Mouse (Mus musculus) frontal cortex, postnatal 14 days (tissue): ENCODE data around the gene Fam19a1.
"Not testable (repeated sequence)": the region's sequence is repeated elsewhere in the genome, so short reads cannot be mapped to it uniquely, and the experiment has no call there.

ENCODE experiments used
- DNase-seq, 2 experiments: peaks; one replicate each; pipeline ENCODE4 v3.0.0; 2022; ENCODE audit warnings: low spot score in 2 of 2

Gene Fam19a1

GRCm38 (mm10) chr6:96112854-96113253 lies at the start of gene Fam19a1:
Fam19a1 (plus strand) TSS chr6:96113154.
- DNase-seq, result no peak

DNA sequence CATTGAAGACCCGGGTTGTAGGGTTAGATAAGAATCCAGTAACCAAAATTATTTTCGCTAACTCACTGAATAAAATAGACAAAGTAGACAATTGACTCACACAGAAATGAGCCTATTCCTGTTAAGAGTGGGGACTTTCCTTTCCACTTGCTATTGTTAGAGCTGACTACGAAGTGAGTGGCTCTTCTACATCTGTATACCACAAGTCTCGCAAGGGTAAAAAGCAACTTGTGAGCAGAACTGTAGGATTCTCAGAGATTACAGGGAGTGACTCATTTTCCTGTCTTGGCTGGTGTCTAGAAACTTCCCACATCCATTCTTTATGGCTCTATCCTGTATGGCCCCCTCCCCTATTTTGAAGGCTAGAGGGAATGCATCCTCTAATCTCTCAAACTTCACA lies 41.9 kb upstream of the Fam19a1 start:
- no peak for DNase-seq

- no peak for DNase-seq
Measured at GRCm38 (mm10) chr6:96071567-96071966, 41.4 kb upstream of the Fam19a1 start.

DNA sequence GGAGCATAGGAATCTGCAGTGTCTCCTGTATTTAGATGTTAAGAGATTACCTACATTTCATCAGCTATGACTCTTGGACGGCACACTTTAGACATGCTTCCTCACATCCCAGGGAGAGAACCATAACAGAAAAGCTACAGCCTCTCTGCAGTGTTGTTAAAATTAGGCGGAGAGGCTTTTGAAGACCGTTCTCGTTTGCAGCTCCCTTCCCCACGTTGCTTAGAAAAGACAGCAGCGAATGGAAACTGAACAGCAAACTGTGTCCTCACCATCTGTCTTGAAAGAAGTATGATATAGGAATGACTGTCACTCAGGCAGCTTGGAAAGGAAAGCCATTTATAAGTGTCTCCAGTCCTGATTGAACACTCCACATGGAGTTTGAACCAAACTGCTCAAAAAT lies 23.0 kb upstream of the Fam19a1 start:
- peak in 1 of 2 experiments; percentile 20 for DNase-seq

GRCm38 (mm10) chr6:96093716-96094115 lies 19.2 kb upstream of the Fam19a1 start:
- DNase-seq, result no peak

- no peak for DNase-seq
Measured at GRCm38 (mm10) chr6:96098225-96098624, 14.7 kb upstream of the Fam19a1 start.

DNA sequence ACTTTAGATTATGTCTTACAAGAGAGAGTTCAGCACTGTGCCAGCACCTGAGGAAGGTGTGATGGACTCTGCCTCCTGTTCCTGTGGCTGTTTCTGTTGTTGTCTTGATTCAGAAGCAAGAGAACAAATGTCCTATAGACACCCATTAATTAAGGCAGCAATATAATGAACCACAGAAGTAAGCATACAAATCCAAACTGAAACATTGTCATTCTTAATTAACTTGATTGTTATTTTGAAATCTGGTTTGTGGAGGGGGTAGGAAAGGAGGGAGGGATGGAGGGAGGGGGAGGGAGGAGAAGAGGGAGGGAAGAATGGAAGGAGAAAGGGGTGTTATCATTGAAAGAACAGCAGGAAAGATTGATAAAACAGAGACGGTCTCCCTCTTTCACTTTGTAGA lies 1.3 kb upstream of the Fam19a1 start:
- DNase-seq, result no peak

DNA sequence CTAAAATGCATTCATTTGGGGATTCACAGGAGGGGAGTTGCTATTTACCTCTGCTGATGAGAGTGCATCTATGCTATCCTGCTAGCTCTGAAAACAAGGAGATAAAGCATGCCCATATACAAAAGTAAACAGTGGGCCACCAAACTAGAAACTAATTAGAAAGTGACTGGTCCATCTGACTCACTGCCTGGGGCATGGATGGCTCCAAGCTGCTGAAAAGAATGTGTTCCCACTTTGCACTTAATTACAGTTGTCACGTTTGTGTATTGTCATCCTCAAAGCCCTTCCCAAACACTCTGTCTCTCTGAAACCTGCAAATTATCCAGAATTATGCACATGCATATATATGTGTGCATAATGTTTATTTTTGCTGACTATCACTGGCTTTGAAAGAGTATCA lies 1.2 kb downstream of the Fam19a1 start:
- DNase-seq, result no peak

DNA sequence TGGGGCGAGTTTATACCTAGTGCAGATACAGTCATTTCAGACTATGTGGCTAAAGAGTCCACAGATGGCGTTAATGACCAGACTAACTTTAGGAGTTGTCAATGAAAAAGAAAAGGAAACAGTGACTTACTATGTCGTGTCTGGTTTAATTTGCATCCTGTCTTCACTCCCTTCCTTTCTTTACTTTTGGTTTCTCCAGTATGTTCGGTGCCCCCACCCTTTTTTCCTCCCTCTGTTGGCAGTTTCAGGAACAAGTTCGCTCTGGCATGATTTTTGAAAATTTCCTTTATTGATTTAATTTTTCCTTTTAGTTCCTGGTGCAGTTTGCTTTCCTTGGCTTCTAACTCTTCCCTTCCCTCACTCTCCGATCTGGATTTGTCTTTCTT lies 3.2 kb downstream of the Fam19a1 start:
- no peak for DNase-seq

DNA sequence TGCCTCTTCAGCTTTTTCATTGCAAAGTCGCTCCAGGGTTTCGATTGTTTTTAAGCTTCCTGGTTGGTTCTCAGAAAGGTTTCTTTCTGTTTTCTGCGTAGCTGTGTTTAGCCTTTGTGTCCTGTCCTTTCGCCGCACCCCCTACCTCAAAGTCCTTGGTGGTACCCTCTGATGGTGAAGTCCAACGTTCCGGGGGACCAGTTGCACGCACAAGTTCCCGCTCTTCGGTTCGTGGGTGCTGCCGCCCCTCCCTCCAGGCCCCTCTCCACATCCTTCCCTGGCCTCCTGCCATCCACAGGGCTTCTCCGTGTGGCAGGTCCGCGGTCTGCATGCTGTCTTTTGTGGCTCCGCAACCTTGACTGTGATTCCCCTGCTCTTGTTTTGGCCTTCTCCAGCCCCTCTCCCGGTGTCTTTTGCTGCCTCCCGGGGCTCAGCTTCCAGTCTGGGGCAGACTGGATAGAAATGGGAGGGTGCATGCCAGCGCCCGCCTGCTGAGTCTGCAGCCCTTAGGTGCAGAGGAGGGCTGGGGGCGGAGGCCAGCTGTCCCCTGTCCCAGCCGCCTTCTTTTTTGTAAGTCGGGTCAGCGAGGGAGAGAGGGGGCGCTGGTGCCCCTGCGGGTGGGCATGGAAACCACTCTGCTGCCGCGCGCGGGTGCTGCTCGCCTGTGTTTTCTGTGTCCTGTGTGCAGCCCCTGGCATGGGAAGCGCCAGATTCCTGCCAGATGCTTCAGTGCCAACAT lies 3.7 kb downstream of the Fam19a1 start:
- peak; percentile 20 to 37 for DNase-seq

- DNase-seq, result no peak
Measured at GRCm38 (mm10) chr6:96143326-96143725, 30.4 kb downstream of the Fam19a1 start.

- no peak for DNase-seq
Measured at GRCm38 (mm10) chr6:96165403-96165802, 52.4 kb downstream of the Fam19a1 start.

DNA sequence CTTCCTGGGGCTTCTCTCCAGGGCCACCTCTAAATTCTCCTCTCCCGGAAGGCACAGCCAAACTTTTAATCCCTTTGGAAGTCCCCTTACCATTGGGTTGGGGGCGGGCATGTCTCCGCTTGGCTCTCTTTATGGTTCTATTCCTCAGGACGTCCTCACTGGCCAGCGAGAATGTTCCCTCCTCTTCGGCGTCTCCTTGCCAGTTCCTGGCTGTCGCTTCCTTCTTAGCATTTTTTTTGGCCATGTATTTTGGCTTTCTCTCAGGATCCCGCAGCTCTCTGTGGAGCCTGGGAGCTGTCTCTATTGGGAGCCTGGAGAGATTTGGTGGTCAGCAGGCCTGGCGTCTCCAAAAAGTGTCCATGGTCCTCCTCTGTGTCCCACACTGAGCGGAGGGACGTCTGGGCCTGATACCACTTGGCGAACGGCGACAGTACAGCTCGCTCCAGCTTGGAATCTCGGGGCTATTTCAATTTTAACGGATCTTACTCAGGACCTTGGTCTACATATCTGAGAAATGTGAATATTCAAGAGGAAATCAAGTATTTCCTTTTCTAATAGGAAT lies 52.9 kb downstream of the Fam19a1 start, which contains the start of gene 1700123L14Rik:
1700123L14Rik (minus strand) TSS at position 426 of the 562 bp plus-strand sequence.
- no peak for DNase-seq

DNA sequence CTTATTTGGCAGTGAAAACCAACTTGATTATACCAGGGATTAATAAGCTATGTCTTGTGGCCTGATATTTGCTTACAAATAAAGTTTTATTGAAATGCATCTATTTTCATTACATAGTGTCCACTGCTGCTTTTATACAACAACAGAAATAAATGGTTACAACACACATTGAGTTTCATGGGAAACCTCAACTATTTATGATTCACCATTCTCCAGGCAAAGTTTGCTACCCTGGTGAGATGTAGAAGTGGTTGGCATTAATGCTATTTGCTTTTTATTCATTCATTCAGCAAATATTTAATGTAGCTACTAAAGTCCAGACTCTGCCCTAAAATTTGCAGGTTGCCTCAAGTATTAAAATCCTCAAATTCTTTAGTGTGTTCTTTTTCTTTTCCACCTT lies 54.1 kb downstream of the Fam19a1 start:
- no peak for DNase-seq

GRCm38 (mm10) chr6:96173681-96174080 lies 60.7 kb downstream of the Fam19a1 start:
- DNase-seq, result no peak

- DNase-seq, result no peak
Measured at GRCm38 (mm10) chr6:96178530-96178929, 65.6 kb downstream of the Fam19a1 start.

DNA sequence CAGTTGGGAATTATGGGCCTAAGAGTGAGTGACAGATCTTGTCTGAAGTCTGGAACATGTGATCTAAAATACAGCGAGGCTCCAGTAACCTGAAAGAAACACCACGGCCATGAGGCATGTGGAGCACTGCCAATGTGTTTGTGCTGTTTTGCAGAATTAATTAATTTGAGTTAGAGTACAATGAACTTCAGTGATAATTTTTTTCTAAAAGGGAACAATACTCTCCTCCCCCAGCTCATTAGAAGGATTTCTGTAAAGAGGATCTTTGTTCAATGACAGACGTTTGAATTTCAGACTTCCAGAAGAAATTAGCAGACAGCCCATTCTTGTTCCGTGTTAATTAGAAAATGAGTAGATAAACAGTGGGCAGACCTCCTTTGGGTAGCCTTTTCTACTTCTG lies 70.4 kb downstream of the Fam19a1 start:
- DNase-seq, result no peak

DNA sequence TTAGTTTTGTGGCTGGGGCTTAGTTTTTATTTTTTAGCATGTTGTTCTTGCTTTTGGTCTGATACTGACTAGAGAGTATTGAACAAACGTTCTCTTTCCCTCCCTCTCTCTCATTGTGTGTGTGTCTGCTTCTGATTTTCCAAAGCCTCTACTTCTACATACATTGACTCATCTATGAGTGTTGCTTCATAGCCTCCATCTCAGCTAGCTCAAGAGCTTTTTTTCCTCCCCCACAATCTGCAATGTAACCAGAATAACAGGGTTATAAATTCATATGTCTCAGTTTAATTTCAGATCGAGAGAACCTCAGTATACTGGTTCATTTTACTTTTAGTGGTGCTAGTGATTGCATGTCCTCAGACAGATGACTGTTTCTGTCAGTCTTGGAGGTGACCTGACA lies 73.6 kb downstream of the Fam19a1 start:
- DNase-seq, result no peak

DNA sequence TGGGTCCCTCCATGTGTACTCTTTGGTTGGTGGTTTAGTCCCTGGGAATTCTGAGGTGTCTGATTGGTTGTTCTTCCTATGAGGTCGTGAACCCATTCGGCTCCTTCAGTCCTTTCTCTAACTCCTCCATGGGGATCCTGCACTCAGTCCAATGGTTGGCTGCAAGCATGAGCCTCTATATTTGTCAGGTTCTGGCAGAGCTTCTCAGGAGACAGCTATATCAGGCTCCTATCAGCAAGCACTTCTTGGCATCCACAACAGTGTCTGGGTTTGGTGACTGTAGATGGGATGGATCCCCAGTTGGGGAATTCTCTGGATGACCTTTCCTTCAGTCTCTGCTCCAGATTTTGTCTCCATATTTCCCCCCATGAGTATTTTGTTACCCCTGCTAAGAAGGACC lies 86.0 kb downstream of the Fam19a1 start:
- not testable (repeated sequence) for DNase-seq

GRCm38 (mm10) chr6:96205395-96205794 lies 92.4 kb downstream of the Fam19a1 start:
- DNase-seq, result no peak

DNA sequence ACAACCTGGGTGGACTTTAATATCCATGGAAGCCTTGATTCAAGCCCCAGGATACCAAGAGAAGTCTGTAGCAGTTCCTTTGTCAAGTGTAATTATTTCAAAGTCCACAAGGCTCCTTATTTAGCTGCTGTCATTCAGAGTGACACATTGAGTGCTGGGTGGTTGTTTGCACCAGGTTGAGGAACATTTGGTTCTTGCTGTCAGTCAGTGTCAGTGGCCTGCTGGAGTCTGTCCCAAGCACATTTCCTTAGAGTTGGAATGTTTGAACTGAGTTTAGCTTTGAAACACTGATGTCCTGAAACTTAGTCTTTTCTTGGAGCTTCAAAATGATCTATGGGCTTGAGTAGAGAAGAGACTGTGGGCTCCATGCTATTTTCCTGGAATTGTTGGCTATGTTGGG lies 121.9 kb downstream of the Fam19a1 start:
- no peak for DNase-seq

DNA sequence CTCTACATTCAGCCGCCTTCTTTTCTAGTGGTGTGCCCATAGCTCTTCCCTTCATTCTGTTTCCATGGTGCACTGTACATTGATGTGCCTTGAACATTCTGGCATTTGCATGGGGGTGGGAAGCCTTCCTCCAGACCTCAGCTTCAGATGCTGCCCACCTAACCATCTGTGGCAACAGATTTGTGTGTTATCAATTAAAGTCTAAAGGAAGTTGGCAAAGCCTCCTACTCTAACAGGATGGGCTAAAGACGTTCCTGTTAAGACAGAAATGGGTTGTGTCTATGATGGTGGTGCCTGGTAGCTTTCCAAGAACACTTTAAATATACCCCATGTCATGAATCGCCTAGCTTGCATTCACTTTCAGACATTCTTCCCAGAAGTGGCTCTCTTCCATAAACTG lies 131.4 kb downstream of the Fam19a1 start:
- peak; percentile 40 to 52 for DNase-seq

DNA sequence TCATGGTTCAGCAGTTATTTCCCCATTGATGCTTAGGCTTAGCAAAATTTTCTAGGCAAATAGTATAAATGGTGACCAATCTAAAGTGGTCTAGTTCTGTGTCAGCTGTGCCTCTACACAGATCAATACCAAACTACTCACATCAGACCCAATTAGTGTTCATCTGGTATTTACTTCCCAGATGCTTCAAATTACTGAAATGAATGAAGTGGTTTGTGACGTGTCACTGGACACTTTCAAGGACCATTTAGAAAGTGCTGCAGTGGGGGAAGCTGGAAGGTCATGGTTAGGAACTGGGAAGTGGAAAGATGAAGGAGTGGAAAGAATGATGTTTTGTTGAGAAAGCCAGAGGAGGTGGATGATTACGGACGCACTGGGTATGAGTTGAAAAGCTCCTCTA lies 139.0 kb downstream of the Fam19a1 start:
- DNase-seq, result no peak

GRCm38 (mm10) chr6:96254815-96255214 lies 141.9 kb downstream of the Fam19a1 start:
- no peak for DNase-seq
